Mouse (Mus musculus) kidney, postnatal 36 days (tissue): Measurements from ENCODE around the gene Vwa3b.

Experiments used
- DNase-seq, 2 experiments: peaks; one replicate each; pipeline ENCODE4 v3.0.0; 2021 to 2022; ENCODE audit warnings: mixed read lengths in 2 of 2

Gene Vwa3b

GRCm38 (mm10) chr1:37124696-37125349, 98.4 kb downstream of the Vwa3b start:
- no peak for DNase-seq

DNA sequence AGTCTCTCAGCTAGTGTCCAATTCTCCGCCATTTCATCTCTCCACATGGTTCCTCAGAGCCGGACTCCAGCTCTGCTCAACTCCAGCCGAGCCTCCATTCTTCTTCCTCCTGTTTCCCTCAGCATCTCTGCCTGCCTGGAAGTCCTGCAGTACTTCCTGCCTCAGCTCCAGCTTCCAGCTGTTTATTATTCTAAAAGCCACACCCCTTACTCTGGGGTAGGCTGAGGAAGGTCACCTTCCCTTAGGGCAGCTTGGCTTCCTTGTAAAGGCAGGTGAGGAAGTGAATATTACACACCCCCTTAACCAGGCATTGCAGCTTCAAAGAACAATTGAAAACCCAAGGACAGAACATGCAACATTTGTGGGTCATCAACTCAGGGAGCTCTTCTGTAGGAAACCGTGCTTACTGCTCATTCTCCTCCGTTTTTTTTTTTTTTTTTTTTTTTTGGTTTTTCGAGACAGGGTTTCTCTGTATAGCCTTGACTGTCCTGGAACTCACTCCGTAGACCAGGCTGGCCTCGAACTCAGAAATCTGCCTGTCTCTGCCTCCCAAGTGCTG, 103.7 kb downstream of the Vwa3b start:
- DNase-seq = no peak

DNA sequence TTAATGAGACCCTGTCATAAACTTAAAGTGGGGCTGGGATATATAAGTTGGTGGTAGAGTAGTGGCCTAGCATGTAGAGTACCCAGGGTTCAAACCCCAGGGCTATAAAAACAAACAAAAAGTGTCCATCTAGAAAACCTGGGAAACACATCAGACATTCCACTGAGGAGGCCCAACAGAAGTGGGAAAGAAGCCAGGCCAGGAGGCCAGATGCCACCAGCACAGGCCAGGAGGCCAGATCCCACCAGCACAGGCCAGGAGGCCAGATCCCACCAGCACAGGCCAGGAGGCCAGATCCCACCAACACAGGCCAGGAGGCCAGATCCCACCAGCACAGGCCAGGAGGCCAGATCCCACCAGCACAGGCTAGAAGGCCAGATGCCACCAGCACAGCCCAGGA, 104.8 kb downstream of the Vwa3b start:
- DNase-seq = no peak

GRCm38 (mm10) chr1:37132433-37132832, 106.0 kb downstream of the Vwa3b start:
- no peak for DNase-seq

DNA sequence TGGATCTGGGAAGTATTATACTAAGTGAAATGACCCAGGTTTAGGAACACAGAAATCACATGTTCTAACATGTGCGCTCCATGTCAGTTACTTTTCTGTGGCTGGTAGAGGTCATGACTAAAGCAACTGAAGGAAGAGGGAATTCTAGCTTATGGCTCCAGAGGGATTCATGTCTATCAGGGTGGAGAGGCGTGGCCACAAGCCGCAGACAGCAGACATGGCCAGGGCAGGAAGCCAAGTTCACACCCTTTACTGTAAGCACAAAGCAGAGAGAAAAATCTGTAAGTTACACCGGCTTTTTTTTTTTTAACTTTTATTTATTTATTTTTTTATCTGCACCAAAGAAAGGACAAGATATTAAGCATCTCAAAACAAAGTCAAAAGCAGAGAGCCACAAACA, 119.6 kb downstream of the Vwa3b start:
- DNase-seq = no peak

GRCm38 (mm10) chr1:37149866-37150265, 123.5 kb downstream of the Vwa3b start:
- DNase-seq = no peak

- DNase-seq = no peak
Measured at GRCm38 (mm10) chr1:37151896-37152295, 125.5 kb downstream of the Vwa3b start.

GRCm38 (mm10) chr1:37166066-37166465, 139.7 kb downstream of the Vwa3b start:
- DNase-seq = no peak

DNA sequence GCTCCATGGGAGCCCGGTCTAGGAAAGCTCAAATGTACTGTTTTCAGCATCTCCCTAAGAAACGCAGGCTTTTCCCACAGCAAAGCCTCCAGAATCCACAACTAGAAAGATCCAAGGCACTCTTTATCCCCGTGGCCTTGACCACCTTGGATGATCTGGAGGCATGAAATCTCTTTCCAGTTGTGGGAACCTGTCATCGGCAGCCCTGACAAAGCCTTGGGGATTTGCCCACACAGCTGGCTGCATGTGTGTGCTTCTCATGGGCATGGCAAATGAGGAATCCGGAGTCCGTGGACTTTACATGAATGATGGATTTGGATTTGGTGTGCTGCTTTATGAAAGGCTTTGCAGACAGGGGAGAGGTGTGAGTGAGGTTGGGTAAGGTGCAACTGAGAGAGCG, 141.5 kb downstream of the Vwa3b start:
- no peak for DNase-seq

GRCm38 (mm10) chr1:37177874-37178273, 151.5 kb downstream of the Vwa3b start:
- no peak for DNase-seq

DNA sequence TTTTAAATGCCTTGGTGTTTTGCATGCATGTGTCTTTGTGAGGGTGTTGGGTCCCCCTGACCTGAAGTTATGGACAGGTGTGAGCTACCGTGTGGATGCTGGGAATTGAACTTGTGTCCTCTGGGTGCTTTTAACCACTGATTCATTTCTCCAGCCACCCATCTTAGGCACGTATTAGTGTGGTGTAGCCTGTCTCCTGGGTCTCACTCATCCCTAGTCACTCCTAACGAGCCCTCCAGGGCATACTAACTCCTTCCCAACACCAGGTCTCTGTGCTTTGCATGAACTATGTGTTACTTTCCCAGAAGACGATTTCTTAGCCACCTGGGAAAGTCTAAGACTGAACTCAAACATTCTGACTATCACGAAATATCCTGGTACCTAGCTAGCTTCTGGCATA, 153.5 kb downstream of the Vwa3b start:
- DNase-seq = no peak

- DNase-seq = no peak
Measured at GRCm38 (mm10) chr1:37187050-37187449, 160.7 kb downstream of the Vwa3b start.

GRCm38 (mm10) chr1:37194607-37195006, 168.2 kb downstream of the Vwa3b start:
- peak in 1 of 2 experiments; percentile 12 for DNase-seq

DNA sequence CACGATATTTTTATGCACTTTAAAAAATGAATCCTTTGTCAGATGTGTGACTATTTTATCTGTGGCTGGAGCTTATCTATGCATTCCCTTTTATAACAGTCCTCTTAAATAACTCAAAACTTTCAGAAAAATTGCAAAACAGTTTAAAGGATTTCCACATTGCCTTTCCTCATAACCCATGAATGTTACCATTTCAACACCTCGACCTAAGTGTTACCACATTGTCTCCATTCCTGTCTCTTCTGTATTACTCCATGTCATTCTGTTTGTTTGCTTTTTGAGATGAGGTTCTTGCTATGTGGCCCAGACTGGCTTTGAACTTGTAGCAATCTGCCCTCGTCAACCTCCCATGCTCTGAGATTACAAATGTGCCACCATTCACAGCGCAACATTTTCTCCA, 175.0 kb downstream of the Vwa3b start:
- DNase-seq = no peak

DNA sequence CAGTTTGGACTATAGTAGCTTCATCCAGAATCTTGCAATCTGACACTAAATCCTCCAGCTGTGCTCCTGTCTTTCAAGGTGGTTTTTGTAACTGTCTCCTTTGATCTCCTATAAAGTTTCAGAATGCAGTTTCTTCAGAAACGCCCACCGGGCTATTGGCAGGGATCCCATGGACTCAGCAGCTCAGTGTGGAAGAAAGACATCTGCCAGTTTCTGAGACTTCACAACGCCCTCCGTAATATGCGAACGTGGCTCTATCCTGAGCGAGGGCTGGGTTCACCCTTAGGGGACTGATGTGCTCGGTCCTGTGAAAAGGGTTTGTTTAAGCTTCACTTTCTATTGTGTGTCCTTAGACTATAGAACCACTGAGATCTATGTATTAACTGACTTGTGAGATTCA, 181.3 kb downstream of the Vwa3b start:
- DNase-seq = no peak

- DNase-seq = no peak
Measured at GRCm38 (mm10) chr1:37212375-37212774, 186.0 kb downstream of the Vwa3b start.

DNA sequence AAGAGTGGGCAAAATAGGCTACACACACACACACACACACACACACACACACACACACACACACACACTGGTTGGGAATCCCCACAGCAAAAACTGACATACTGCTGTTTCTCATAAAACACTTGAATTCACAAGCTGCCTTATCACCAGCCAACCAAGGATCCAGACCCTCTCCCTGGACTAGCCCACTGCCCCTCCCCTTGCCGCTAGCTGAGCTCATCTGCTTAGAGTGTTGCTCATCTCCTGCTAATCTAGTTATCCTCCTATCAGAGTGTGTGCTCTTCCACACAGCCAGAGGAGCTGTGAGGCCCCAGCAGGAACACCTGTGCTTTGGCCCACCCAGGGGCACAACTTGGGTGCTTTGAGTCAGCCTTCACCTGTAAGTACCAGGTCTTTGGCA, 187.7 kb downstream of the Vwa3b start, which contains the start of gene Cnga3:
Cnga3 (plus strand) TSS at position 291 of the 400 bp plus-strand sequence.
- no peak for DNase-seq

DNA sequence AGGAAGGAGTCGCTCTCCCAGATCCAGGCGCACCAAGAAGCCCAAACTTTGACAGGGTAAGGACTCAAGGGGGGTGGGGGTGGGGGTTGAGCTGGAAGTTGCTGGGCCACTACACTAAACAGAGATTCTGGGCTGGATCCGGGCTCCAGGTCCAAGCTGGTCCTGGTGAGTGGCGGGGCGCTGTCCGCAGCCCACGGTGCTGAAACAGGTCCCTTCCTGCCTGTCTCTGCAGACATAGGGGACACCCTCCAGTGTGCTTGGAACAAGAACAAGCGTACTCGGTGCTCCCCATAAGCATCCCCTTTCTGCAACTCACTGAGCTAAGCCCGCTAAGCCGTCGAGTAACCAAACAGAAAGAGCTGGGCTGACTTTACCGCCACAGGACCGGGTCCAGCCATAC, 192.0 kb downstream of the Vwa3b start:
- peak; percentile 43 to 85 for DNase-seq

DNA sequence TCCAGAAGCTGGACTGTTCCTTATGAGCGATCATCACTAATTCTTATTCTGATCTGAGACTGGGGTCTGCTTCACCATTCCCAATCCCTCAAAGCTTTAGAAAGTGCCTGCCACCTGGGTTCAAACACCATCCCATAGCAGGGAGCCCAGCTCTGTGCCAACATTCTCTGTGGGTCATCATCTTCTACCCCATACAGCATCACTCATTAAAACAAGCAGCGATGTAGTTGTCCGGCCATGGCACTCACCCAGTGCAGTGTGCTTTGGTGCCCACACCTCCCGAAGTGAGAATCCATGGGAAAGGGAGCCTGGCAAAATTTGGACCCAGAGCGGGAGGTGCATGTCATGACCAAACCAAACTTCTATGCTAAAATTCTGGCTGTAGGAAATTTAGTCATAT, 193.2 kb downstream of the Vwa3b start:
- no peak for DNase-seq

DNA sequence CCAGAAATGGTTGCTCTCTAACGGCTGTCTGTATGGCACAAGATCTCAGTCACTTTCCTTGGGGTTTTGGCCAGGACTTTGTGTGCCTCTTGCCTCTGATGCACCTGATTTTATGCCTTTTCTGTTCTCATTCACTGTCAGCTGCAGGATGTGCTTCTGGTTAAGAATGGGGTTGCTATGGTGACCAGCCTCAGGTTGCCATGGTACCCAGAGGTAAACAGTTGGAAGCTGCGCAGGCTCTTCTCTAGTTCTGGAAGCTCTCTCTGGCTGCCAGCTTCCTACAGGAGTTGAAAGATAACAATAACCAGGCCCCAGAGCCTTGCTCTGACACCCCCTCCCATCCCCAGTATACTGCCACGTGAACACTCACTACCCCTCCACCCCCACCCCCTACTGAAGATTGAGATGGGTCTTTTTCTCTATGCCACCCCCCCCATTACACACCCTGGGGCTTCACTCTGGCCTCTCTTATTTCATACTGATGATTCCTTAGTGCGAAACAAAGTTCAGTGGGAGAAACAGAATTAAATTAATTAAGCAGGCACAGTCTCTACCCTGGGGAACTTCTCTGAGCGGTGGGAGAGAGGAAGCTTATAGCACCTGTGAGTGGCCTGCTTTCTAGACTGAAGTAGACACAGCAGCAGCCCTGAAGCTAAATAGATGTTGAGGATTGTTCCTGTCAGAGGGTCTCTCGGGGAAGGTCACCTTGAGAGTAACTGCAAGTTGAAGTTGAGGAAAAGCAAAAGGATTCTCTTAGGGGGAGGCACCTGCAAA, 193.9 kb downstream of the Vwa3b start:
- DNase-seq = no peak

DNA sequence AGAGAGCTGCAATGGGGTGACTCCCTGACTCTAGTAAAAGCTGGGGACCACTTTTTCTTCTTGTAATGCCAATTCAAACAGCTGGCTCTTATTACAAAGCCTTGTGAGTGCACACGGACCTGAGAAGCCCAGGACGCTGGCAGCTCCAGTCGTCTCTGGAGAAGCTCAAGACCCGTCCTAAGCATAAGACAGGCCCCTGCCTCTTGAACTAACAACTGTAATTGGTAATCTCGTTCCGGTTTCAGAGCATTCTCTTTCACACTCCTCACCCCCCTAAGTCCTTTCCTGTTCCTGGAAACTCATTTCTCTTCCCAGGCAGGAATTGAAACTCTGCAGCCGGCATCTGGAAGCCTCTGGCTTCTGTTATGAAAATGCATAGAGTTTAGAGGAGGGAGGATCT, 195.6 kb downstream of the Vwa3b start:
- DNase-seq = no peak

DNA sequence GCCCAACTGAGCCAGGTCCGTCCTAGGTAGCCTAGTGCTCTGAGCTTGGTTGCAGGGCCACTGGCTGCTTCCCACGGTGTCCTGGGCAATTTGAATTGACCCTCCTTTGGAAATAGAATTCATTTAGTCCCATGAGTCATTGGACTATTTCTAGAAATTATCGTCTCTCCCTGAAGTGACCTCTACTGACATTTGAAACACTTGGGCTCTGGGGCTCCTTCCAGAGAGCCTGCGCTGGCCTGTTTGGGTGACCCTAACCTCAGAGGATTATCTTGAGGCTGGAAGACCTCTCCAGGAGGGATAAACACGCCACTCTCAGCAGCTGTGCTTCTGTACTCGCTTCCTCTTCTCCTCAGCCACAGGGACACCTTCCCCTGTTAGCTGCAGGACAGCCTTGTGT, 204.0 kb downstream of the Vwa3b start:
- no peak for DNase-seq

DNA sequence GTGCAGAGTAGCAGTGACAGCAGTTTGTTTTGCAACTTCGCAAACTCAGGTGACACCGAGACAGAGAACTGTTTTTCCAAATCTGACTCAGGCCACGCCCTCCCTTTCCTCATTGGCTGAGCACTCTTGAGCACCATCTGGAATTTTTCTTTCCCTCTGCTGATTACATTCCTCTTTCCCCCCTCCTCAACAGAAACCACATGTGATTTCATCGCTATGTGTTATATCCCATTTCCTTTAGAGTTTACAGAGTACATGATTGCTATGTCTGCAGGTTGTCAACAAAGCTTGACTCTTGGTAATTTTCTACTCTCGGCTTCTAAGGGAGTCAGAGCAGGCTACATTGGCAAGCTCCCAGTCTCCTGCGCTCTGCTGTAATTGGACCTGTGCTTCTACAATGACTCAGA, 204.9 kb downstream of the Vwa3b start:
- DNase-seq = peak in 1 of 2 experiments; percentile 5
